Mouse (Mus musculus) kidney, postnatal 36 days (tissue): Measurements from ENCODE around the gene Lrfn2.
A peak's percentile ranks its signal among the peaks of the same experiment; 100 is the strongest.

Experiments used
- DNase-seq, 2 experiments: peaks; one replicate each; pipeline ENCODE4 v3.0.0; 2021 to 2022; ENCODE audit warnings: mixed read lengths in 2 of 2

The Lrfn2 gene

GRCm38 (mm10) chr17:48931621-48932405 is at the start of gene Lrfn2:
Gene Lrfn2 (plus strand): TSS chr17:48932379.
- DNase-seq = peak; percentile 65 to 88

GRCm38 (mm10) chr17:48887472-48888385 is 44.5 kb upstream of the Lrfn2 start:
- DNase-seq = no peak

- no peak for DNase-seq
These were observed 26.7 kb upstream of the Lrfn2 start for GRCm38 (mm10) chr17:48905286-48906040.

GRCm38 (mm10) chr17:48913437-48913836 is 18.7 kb upstream of the Lrfn2 start:
- DNase-seq = peak in 1 of 2 experiments; percentile 27

GRCm38 (mm10) chr17:48917411-48917810 is 14.8 kb upstream of the Lrfn2 start:
- peak; percentile 7 to 60 for DNase-seq

- DNase-seq = no peak
These were observed 13.7 kb upstream of the Lrfn2 start for GRCm38 (mm10) chr17:48918458-48918857.

- no peak for DNase-seq
These were observed 9.3 kb upstream of the Lrfn2 start for GRCm38 (mm10) chr17:48922905-48923304.

GRCm38 (mm10) chr17:48925426-48925825 is 6.8 kb upstream of the Lrfn2 start:
- DNase-seq = no peak

- no peak for DNase-seq
These were observed 1.2 kb upstream of the Lrfn2 start for GRCm38 (mm10) chr17:48930994-48931393.

- peak in 1 of 2 experiments; percentile 25 for DNase-seq
These were observed 277 bp downstream of the Lrfn2 start for GRCm38 (mm10) chr17:48932406-48932906.

GRCm38 (mm10) chr17:48932916-48933315 is 737 bp downstream of the Lrfn2 start:
- DNase-seq = no peak

- peak in 1 of 2 experiments; percentile 21 for DNase-seq
These were observed 3.0 kb downstream of the Lrfn2 start for GRCm38 (mm10) chr17:48935201-48935600.

GRCm38 (mm10) chr17:48936445-48937141 is 4.4 kb downstream of the Lrfn2 start:
- no peak for DNase-seq

- DNase-seq = peak; percentile 74 to 78
These were observed 6.6 kb downstream of the Lrfn2 start for GRCm38 (mm10) chr17:48938711-48939220.

GRCm38 (mm10) chr17:48946315-48946714 is 14.1 kb downstream of the Lrfn2 start:
- DNase-seq = no peak

GRCm38 (mm10) chr17:48946765-48947164 is 14.6 kb downstream of the Lrfn2 start:
- no peak for DNase-seq

GRCm38 (mm10) chr17:48951250-48951649 is 19.1 kb downstream of the Lrfn2 start:
- no peak for DNase-seq

GRCm38 (mm10) chr17:48956033-48956631 is 24.0 kb downstream of the Lrfn2 start:
- no peak for DNase-seq

- peak; percentile 53 to 70 for DNase-seq
These were observed 28.1 kb downstream of the Lrfn2 start for GRCm38 (mm10) chr17:48960161-48960698.

- peak; percentile 21 to 51 for DNase-seq
These were observed 30.5 kb downstream of the Lrfn2 start for GRCm38 (mm10) chr17:48962646-48963045.

GRCm38 (mm10) chr17:48963740-48964139 is 31.6 kb downstream of the Lrfn2 start:
- DNase-seq = no peak
